Mouse (Mus musculus): ENCODE data around the gene Mogat2. TPM values are rescaled to one million over a fixed set of nuclear protein-coding genes. Genes with fewer than 3 reads are reported as not detected.

The Mogat2 gene
- polyA plus RNA-seq, 1 experiment from 2014 or later, result 120 TPM

DNA sequence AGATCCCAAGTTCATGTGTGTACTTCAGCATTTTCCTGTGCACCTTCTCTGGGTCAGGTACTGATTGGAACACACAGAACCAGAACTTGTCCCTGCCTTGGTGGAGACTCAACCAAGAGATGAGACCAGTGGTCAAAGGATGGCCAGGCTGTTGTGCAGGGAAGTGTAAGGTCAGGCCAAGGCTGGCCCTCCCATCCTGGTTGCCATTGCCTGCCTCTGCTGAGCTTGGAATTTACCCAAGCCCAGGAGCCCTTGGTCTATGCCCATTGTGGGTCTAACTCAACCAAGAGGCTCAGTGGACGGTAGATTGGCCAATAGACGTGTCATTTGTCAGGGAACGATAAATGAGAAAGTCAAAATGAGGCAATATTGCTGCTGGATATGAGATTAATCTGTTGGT, 53.0 kb downstream of the Mogat2 start:
- H3K4me1 ChIP-seq (replicated peaks), result 0 out of 2 replicates have a peak, but pooled peaks cover 4% of the 10 kb centered on the region
- ATAC-seq, result no peak
- H3K27me3 ChIP-seq (replicated peaks), result no peaks in the 10 kb centered on the region
- H3K4me3 ChIP-seq (replicated peaks), result no peak overlapping the region
- no peak overlapping the region for H3K9ac ChIP-seq
- H3K9me3 ChIP-seq, result no peaks in the 10 kb centered on the region
- WGBS, result 91% methylated on average over 3 of the region's 3 CpGs
- no peaks in the 10 kb centered on the region for H3K36me3 ChIP-seq
- H3K4me2 ChIP-seq (replicated peaks), result no peak overlapping the region
- H3K27ac ChIP-seq, result no peak overlapping the region

- Histone ChIP-seq H3K27ac (no peak overlapping the region), H3K4me2 (replicated peaks) (peak overlapping the region; percentile 94; the same call in 1 of the 2 replicates)
- 76% methylated on average over 6 of the region's 6 CpGs for WGBS
Observed at GRCm38 (mm10) chr7:99183751-99184150, 54.7 kb downstream of the Mogat2 start.

GRCm38 (mm10) chr7:99182432-99183172, 55.8 kb downstream of the Mogat2 start, which contains the start of gene Dgat2:
Dgat2 (minus strand) TSS chr7:99182719.
- H3K9ac ChIP-seq, result peak within 1 kb of the TSS; percentile 91
- WGBS, result under 1% methylated on average over 63 of the region's 63 CpGs
- ATAC-seq, result peak; percentile 93
- no peaks in the 10 kb centered on the region for H3K27me3 ChIP-seq (replicated peaks)
- peak within 1 kb of the TSS; percentile 85 for H3K4me3 ChIP-seq (replicated peaks)
- H3K9me3 ChIP-seq, result no peaks in the 10 kb centered on the region
- no peaks in the 10 kb centered on the region for H3K36me3 ChIP-seq
- peak within 1 kb of the TSS; percentile 81 for H3K27ac ChIP-seq
- H3K4me2 ChIP-seq (replicated peaks), result peak within 1 kb of the TSS; percentile 94
- 0 out of 2 replicates have a peak, but pooled peaks cover 6% of the 10 kb centered on the region for H3K4me1 ChIP-seq (replicated peaks)

More at GRCm38 (mm10) chr7:99183751-99184150, 54.7 kb downstream of the Mogat2 start:
- Histone ChIP-seq H3K9me3 (no peaks in the 10 kb centered on the region), H3K27me3 (replicated peaks) (no peaks in the 10 kb centered on the region), H3K4me1 (replicated peaks) (0 out of 2 replicates have a peak, but pooled peaks cover 6% of the 10 kb centered on the region), H3K36me3 (no peaks in the 10 kb centered on the region), H3K9ac (no peak overlapping the region), H3K4me3 (replicated peaks) (no peak overlapping the region)
- no peak for ATAC-seq

- peak overlapping the region; percentile 81; the same call in 1 of the 2 replicates for H3K27ac ChIP-seq
- H3K9ac ChIP-seq, result peak overlapping the region; percentile 91
- no peaks in the 10 kb centered on the region for H3K36me3 ChIP-seq
- H3K4me3 ChIP-seq (replicated peaks), result peak overlapping the region; percentile 85
- H3K27me3 ChIP-seq (replicated peaks), result no peaks in the 10 kb centered on the region
- 0 out of 2 replicates have a peak, but pooled peaks cover 6% of the 10 kb centered on the region for H3K4me1 ChIP-seq (replicated peaks)
- WGBS, result 19% methylated on average over 14 of the region's 14 CpGs
- H3K4me2 ChIP-seq (replicated peaks), result peak overlapping the region; percentile 94
- ATAC-seq, result peak; percentile 46
- no peaks in the 10 kb centered on the region for H3K9me3 ChIP-seq
Observed at GRCm38 (mm10) chr7:99181619-99182431, 56.6 kb downstream of the Mogat2 start.

DNA sequence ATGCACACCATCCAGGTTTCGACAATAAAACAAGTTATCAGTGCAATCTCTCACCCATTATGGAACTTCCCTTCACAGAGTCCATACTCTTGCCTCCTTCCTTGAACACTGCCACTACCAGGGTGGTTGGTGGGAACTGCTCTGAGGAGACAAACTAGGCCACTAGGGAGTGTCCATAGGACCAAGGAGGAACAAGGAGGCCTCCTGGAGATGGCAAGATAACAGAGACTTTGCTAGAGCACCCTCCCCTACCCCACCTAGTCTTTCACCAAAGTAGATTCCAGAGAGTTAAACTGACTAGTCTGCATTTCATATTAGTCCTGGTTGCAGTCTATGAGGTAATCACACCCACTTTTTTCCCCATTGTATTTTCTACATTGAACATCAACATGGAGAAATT, 58.3 kb downstream of the Mogat2 start:
- Histone ChIP-seq H3K9ac (no peak overlapping the region), H3K4me1 (replicated peaks) (peaks cover 16% of the 10 kb centered on the region; the same call in 1 of the 2 replicates), H3K36me3 (no peaks in the 10 kb centered on the region), H3K27me3 (replicated peaks) (no peaks in the 10 kb centered on the region), H3K4me2 (replicated peaks) (peak overlapping the region; percentile 94), H3K27ac (no peak overlapping the region), H3K9me3 (no peaks in the 10 kb centered on the region), H3K4me3 (replicated peaks) (peak overlapping the region; percentile 9; the same call in 1 of the 2 replicates)
- 77% methylated on average over 1 of the region's 1 CpGs for WGBS
- ATAC-seq, result no peak

- H3K4me3 ChIP-seq (replicated peaks), result no peak overlapping the region
- ATAC-seq, result no peak
Observed at GRCm38 (mm10) chr7:99179271-99179670, 59.1 kb downstream of the Mogat2 start.

GRCm38 (mm10) chr7:99177386-99177785, 61.0 kb downstream of the Mogat2 start:
- Histone ChIP-seq H3K9me3 (no peaks in the 10 kb centered on the region), H3K4me3 (replicated peaks) (no peak overlapping the region), H3K4me2 (replicated peaks) (no peak overlapping the region), H3K36me3 (no peaks in the 10 kb centered on the region), H3K27ac (no peak overlapping the region), H3K27me3 (replicated peaks) (no peaks in the 10 kb centered on the region), H3K4me1 (replicated peaks) (peaks cover 24% of the 10 kb centered on the region), H3K9ac (no peak overlapping the region)
- 80% methylated on average over 5 of the region's 5 CpGs for WGBS
- ATAC-seq, result no peak

More at GRCm38 (mm10) chr7:99179271-99179670, 59.1 kb downstream of the Mogat2 start:
- Histone ChIP-seq H3K9me3 (no peaks in the 10 kb centered on the region), H3K27me3 (replicated peaks) (no peaks in the 10 kb centered on the region), H3K27ac (no peak overlapping the region), H3K4me2 (replicated peaks) (0 out of 2 replicates have a peak overlapping the region, but pooled peaks have one; percentile 94), H3K36me3 (no peaks in the 10 kb centered on the region), H3K9ac (no peak overlapping the region; the same call in 1 of the 2 replicates), H3K4me1 (replicated peaks) (peaks cover 16% of the 10 kb centered on the region; the same call in 1 of the 2 replicates)
- WGBS, result 89% methylated on average over 9 of the region's 9 CpGs

GRCm38 (mm10) chr7:99175666-99176065, 62.8 kb downstream of the Mogat2 start:
- WGBS, result 88% methylated on average over 9 of the region's 9 CpGs
- Histone ChIP-seq H3K4me3 (replicated peaks) (no peak overlapping the region), H3K9ac (no peak overlapping the region), H3K27me3 (replicated peaks) (no peaks in the 10 kb centered on the region), H3K9me3 (no peaks in the 10 kb centered on the region), H3K4me2 (replicated peaks) (no peak overlapping the region), H3K4me1 (replicated peaks) (peaks cover 25% of the 10 kb centered on the region), H3K27ac (peak overlapping the region; percentile 56; the same call in 1 of the 2 replicates), H3K36me3 (no peaks in the 10 kb centered on the region)
- no peak for ATAC-seq

DNA sequence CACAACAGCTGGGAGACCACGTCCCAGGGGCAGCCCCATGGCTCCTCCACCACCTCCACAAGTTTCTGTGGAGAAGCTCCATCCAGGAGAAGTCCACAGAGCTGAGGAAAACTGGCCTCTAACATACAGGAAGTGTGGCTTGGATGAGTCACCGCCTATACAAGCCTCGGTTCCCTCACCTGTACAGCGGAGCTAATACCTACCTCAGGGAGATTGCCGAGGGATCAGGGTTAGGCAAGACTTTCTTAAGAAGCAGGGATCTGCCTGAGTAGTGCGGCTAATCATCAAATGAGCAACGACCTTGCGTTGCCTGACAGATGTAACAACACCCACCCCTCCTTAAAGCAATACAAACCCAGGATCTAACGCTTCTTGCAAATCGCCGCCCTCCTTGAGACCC, 63.3 kb downstream of the Mogat2 start:
- no peak overlapping the region for H3K4me3 ChIP-seq (replicated peaks)
- peak overlapping the region; percentile 56; the same call in 1 of the 2 replicates for H3K27ac ChIP-seq
- no peak overlapping the region for H3K4me2 ChIP-seq (replicated peaks)
- no peaks in the 10 kb centered on the region for H3K27me3 ChIP-seq (replicated peaks)
- no peak overlapping the region for H3K9ac ChIP-seq
- peaks cover 25% of the 10 kb centered on the region for H3K4me1 ChIP-seq (replicated peaks)
- H3K9me3 ChIP-seq, result no peaks in the 10 kb centered on the region
- WGBS, result 65% methylated on average over 11 of the region's 11 CpGs
- peak; percentile 71 for ATAC-seq
- H3K36me3 ChIP-seq, result no peaks in the 10 kb centered on the region

DNA sequence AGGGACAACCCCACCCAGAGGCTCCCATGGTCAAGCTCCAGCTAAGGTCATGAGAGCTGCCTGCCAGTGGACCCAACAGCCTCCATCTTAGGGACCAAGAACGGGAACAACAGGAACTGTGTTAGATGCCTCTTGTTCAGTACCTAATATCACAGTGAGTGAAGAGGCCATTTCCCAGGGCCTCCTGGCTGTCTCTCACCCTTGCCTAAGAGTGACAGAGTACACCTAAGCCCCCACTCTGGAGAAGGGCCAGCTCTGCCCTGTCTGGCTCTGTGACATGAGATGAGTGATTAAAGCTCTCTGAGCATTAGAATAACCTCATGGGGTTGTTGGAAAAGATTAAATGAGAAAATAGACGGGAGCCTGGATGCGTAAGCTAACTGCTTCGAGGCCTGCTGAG, 64.4 kb downstream of the Mogat2 start:
- no peak for ATAC-seq
- H3K36me3 ChIP-seq, result no peaks in the 10 kb centered on the region
- 79% methylated on average over 4 of the region's 4 CpGs for WGBS
- H3K9ac ChIP-seq, result no peak overlapping the region
- no peaks in the 10 kb centered on the region for H3K27me3 ChIP-seq (replicated peaks)
- H3K27ac ChIP-seq, result no peak overlapping the region
- H3K9me3 ChIP-seq, result no peaks in the 10 kb centered on the region
- H3K4me1 ChIP-seq (replicated peaks), result peaks cover 23% of the 10 kb centered on the region
- H3K4me2 ChIP-seq (replicated peaks), result no peak overlapping the region
- H3K4me3 ChIP-seq (replicated peaks), result no peak overlapping the region

DNA sequence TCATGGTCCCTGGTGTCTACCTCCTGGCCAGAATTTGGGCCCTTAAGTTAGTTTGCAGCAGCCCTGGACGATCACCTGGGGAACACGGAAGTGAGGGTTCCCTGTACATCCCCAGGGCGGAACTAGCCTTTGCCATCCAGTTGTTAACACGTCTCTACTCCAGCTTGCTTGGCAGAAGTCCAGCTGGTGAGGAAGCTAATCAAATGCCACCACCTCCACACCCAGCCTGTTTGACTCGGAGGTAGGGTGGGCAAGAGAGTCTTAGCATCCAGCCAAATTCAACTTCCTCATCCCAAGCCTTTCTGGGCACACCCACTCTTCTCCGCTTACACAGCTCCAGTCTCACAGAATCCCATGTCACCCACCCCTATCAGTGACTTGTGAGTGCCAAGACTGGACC, 65.5 kb downstream of the Mogat2 start:
- no peak overlapping the region for H3K27ac ChIP-seq

More for the DNA sequence above, 65.5 kb downstream of the Mogat2 start:
- ATAC-seq, result no peak
- Histone ChIP-seq H3K4me2 (replicated peaks) (no peak overlapping the region), H3K4me3 (replicated peaks) (no peak overlapping the region), H3K36me3 (no peaks in the 10 kb centered on the region), H3K4me1 (replicated peaks) (peaks cover 27% of the 10 kb centered on the region), H3K9me3 (no peaks in the 10 kb centered on the region), H3K27me3 (replicated peaks) (no peaks in the 10 kb centered on the region), H3K9ac (no peak overlapping the region)
- WGBS, result 70% methylated on average over 6 of the region's 6 CpGs
